Mouse (Mus musculus) bone marrow, adult 2 months (tissue): ENCODE data around the gene Fgfr2.

Experiments
- CTCF ChIP-seq: fragments of 200-500 bp; IDR thresholded peaks from 2 replicates; pipeline ENCODE4 v1.5.1; 2011; ENCODE audit warnings: low read length, control low read depth; ENCODE audit not compliant: control insufficient read depth, insufficient read depth
- POLR2A ChIP-seq: fragments of 200-500 bp; IDR thresholded peaks from 2 replicates; pipeline ENCODE4 v1.6.1; 2011; ENCODE audit warnings: low read depth, mild to moderate bottlenecking, control low read depth, low read length, borderline replicate concordance; ENCODE audit not compliant: control insufficient read depth

GRCm38 (mm10) chr7:130260905-130261683, 2862.1 kb downstream of the Fgfr2 start:
- TF ChIP-seq CTCF (no peak), POLR2A (no peak)
